Mouse (Mus musculus) heart, embryonic 15.5 days (tissue): ENCODE data around the gene Stk33. TPM values are rescaled to one million over a fixed set of nuclear protein-coding genes. Genes with fewer than 3 reads are reported as not detected.

ENCODE experiments used
- ATAC-seq: fragments of 200-750 bp; cut with Nextera tagmentation; replicated peaks from 2 replicates; pipeline ENCODE4 v1.8.0; 2017; ENCODE audit warnings: low read depth, moderate TSS enrichment; ENCODE audit not compliant: insufficient number of reproducible peaks, insufficient read depth, low FRiP score
- H3K27ac ChIP-seq: fragments of 300-500 bp; sonication (generic); 2 replicates; pipeline ENCODE4 v1.5.1; 2015; ENCODE audit warnings: mild to moderate bottlenecking, inconsistent platforms
- H3K27me3 ChIP-seq: fragments of 300-500 bp; sonication (generic); 2 replicates; pipeline ENCODE4 v1.6.1; 2015; ENCODE audit warnings: inconsistent platforms
- H3K36me3 ChIP-seq: fragments of 300-500 bp; sonication (generic); 2 replicates; pipeline ENCODE4 v1.6.1; 2015; ENCODE audit warnings: mild to moderate bottlenecking, inconsistent platforms
- H3K4me1 ChIP-seq: fragments of 300-500 bp; sonication (generic); replicated peaks from 2 replicates; pipeline ENCODE4 v1.6.1; 2015; ENCODE audit warnings: inconsistent platforms
- H3K4me2 ChIP-seq: fragments of 300-500 bp; sonication (generic); 2 replicates; pipeline ENCODE4 v1.6.1; 2015; ENCODE audit warnings: inconsistent platforms, mild to moderate bottlenecking, moderate library complexity
- H3K4me3 ChIP-seq: fragments of 300-500 bp; sonication (generic); 2 replicates; pipeline ENCODE4 v1.5.1; 2015; ENCODE audit warnings: mild to moderate bottlenecking, inconsistent platforms
- H3K9ac ChIP-seq: fragments of 300-500 bp; sonication (generic); 2 replicates; pipeline ENCODE4 v1.6.1; 2015; ENCODE audit warnings: mild to moderate bottlenecking, inconsistent platforms
- H3K9me3 ChIP-seq: fragments of 300-500 bp; sonication (generic); replicated peaks from 2 replicates; pipeline ENCODE4 v1.6.1; 2016; ENCODE audit warnings: inconsistent platforms
- WGBS: fragments of 180-500 bp; shearing (Covaris S2); methylation state at CpG from one replicate; pipeline ENCODE4 v1.1.7; 2015; ENCODE audit warnings: mixed read lengths; 5-methylcytosine and 5-hydroxymethylcytosine counted together
- polyA plus RNA-seq: library from polyadenylated mRNA; unstranded; fragments of >200 nt; fragmentation: Nextera tagmentation; extraction: Ambion mirVana; gene quantifications from 2 replicates; pipeline ENCODE4 v1.2.1, GENCODE M21; 2015

The Stk33 gene
- polyA plus RNA-seq, 1 experiment from 2014 or later, result 0.18 TPM

DNA sequence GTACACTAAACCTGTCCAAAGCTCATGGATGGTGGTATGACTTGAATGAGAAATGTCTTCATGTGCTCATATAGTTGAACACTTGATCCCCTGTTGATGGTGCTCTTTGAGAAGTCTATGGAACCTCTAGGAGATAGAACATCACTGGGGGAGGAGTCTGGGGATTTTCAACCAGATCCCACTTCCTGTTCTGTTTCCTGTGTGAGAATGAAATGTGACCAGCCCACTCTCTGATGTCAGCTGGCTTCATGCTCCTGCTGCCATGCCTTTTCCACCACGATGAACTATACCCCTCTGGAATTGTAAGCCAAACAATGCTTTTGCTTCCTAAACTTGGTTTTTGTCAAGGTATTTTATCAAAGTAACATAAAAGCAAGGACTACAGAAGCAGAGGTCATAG lies 81.0 kb downstream of the Stk33 start:
- Histone ChIP-seq H3K9ac (no peak overlapping the region), H3K27me3 (no peaks in the 10 kb centered on the region), H3K27ac (no peak overlapping the region), H3K4me2 (no peak overlapping the region), H3K9me3 (no peaks in the 10 kb centered on the region), H3K4me3 (no peak overlapping the region), H3K4me1 (no peaks in the 10 kb centered on the region), H3K36me3 (no peaks in the 10 kb centered on the region)
- no peak for ATAC-seq
- WGBS, result 76% methylated on average over 1 of the region's 1 CpGs

GRCm38 (mm10) chr7:109347241-109347640 lies 91.6 kb downstream of the Stk33 start:
- Histone ChIP-seq H3K27me3 (no peaks in the 10 kb centered on the region), H3K4me2 (no peak overlapping the region), H3K36me3 (no peaks in the 10 kb centered on the region), H3K27ac (no peak overlapping the region), H3K4me1 (no peaks in the 10 kb centered on the region), H3K9ac (no peak overlapping the region), H3K9me3 (no peaks in the 10 kb centered on the region), H3K4me3 (no peak overlapping the region)
- ATAC-seq, result no peak
- 75% methylated on average over 3 of the region's 3 CpGs for WGBS

DNA sequence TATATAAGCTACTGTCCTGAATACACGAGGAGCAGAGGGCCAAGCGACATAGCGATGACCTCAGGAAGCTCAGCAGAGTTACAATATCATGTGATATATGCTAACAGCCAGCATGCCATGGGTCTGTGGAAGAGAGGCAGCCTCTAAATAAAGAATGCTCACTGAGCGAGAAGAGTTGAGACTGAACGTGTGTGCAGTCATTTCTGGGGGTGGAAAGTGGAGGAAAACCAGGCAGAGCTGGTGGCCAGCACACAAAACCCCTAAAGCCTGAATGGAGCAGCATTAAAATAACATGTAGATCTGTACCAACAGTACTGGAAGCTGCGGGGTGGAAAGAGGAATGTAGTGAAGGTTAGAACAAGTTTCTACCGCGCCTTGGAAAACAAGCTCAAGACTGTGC lies 107.2 kb downstream of the Stk33 start:
- H3K4me2 ChIP-seq, result no peak overlapping the region
- no peaks in the 10 kb centered on the region for H3K36me3 ChIP-seq
- no peak overlapping the region for H3K9ac ChIP-seq
- H3K27ac ChIP-seq, result no peak overlapping the region
- H3K9me3 ChIP-seq, result no peaks in the 10 kb centered on the region
- no peaks in the 10 kb centered on the region for H3K4me1 ChIP-seq
- H3K27me3 ChIP-seq, result no peaks in the 10 kb centered on the region
- ATAC-seq, result no peak
- no peak overlapping the region for H3K4me3 ChIP-seq
- 74% methylated on average over 8 of the region's 8 CpGs for WGBS

GRCm38 (mm10) chr7:109328772-109329171 lies 110.1 kb downstream of the Stk33 start:
- H3K4me3 ChIP-seq, result no peak overlapping the region
- WGBS, result 69% methylated on average over 3 of the region's 3 CpGs
- no peak overlapping the region for H3K9ac ChIP-seq
- no peak for ATAC-seq
- no peaks in the 10 kb centered on the region for H3K36me3 ChIP-seq
- no peaks in the 10 kb centered on the region for H3K9me3 ChIP-seq
- H3K27ac ChIP-seq, result no peak overlapping the region
- no peak overlapping the region for H3K4me2 ChIP-seq
- H3K4me1 ChIP-seq, result no peaks in the 10 kb centered on the region
- H3K27me3 ChIP-seq, result no peaks in the 10 kb centered on the region

DNA sequence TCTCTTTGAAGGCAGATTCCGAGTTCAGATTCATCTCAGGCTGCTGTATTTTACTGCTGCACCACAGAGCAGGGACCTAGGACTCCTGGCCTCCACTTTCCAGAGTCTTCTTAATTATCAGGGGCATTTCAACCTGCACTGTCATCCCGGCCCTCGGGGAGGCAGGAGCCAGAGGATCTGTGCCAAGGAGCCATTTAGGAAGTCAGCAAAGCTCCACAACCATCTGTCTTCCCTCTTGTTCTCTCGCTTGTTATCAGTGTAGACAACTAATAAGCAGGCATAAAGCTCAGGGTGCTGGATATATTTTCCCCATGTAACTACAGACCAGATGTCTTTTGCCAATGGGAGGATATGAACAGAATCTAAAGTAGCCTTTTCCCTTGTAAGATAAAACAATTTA lies 112.1 kb downstream of the Stk33 start:
- Histone ChIP-seq H3K27me3 (no peaks in the 10 kb centered on the region), H3K9ac (no peak overlapping the region), H3K36me3 (no peaks in the 10 kb centered on the region), H3K4me2 (no peak overlapping the region), H3K27ac (no peak overlapping the region), H3K9me3 (no peaks in the 10 kb centered on the region), H3K4me1 (no peaks in the 10 kb centered on the region), H3K4me3 (no peak overlapping the region)
- 40% methylated on average over 4 of the region's 4 CpGs for WGBS
- no peak for ATAC-seq

DNA sequence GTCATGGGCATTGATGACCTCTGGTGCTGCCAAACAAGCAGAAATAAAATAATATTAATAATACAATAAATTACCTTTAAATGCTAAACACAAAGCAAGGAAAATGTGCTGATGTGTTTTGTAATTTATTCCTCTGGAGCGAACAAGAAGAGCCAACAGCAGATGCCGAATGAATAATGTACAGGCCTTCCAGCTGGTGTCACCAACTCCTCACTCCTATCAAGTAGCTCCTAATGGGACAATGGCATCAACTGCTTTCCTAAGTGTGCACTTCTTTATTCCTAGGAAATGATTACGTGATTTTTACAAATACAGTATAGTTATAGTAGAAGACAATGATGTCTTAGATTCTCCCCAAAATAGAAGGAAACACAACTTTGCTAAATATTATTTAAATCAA lies 113.2 kb downstream of the Stk33 start:
- Histone ChIP-seq H3K9ac (no peak overlapping the region), H3K36me3 (no peaks in the 10 kb centered on the region), H3K4me3 (no peak overlapping the region), H3K4me2 (no peak overlapping the region), H3K4me1 (no peaks in the 10 kb centered on the region), H3K27ac (no peak overlapping the region), H3K27me3 (no peaks in the 10 kb centered on the region), H3K9me3 (no peaks in the 10 kb centered on the region)
- 71% methylated on average over 3 of the region's 3 CpGs for WGBS
- no peak for ATAC-seq

- Histone ChIP-seq H3K4me3 (no peak overlapping the region), H3K36me3 (no peaks in the 10 kb centered on the region), H3K27ac (no peak overlapping the region), H3K9me3 (no peaks in the 10 kb centered on the region), H3K9ac (no peak overlapping the region), H3K4me1 (no peaks in the 10 kb centered on the region), H3K27me3 (no peaks in the 10 kb centered on the region), H3K4me2 (no peak overlapping the region)
- no peak for ATAC-seq
- 74% methylated on average over 9 of the region's 9 CpGs for WGBS
Observed at GRCm38 (mm10) chr7:109325169-109325568, 113.7 kb downstream of the Stk33 start.

GRCm38 (mm10) chr7:109309506-109309905 lies 129.4 kb downstream of the Stk33 start:
- H3K4me1 ChIP-seq, result no peaks in the 10 kb centered on the region
- no peaks in the 10 kb centered on the region for H3K9me3 ChIP-seq
- no peak overlapping the region for H3K9ac ChIP-seq
- 89% methylated on average over 2 of the region's 2 CpGs for WGBS
- H3K27ac ChIP-seq, result no peak overlapping the region
- no peak overlapping the region for H3K4me2 ChIP-seq
- H3K4me3 ChIP-seq, result no peak overlapping the region
- no peaks in the 10 kb centered on the region for H3K36me3 ChIP-seq
- ATAC-seq, result no peak
- no peaks in the 10 kb centered on the region for H3K27me3 ChIP-seq

GRCm38 (mm10) chr7:109295807-109296206 lies 143.1 kb downstream of the Stk33 start:
- Histone ChIP-seq H3K9ac (no peak overlapping the region), H3K27ac (no peak overlapping the region), H3K4me2 (no peak overlapping the region), H3K9me3 (no peaks in the 10 kb centered on the region), H3K4me3 (no peak overlapping the region), H3K4me1 (no peaks in the 10 kb centered on the region), H3K36me3 (no peaks in the 10 kb centered on the region), H3K27me3 (no peaks in the 10 kb centered on the region)
- ATAC-seq, result peak; percentile 27; the same call in 1 of the 2 replicates
- 74% methylated on average over 3 of the region's 3 CpGs for WGBS

- 60% methylated on average over 5 of the region's 5 CpGs for WGBS
Observed at GRCm38 (mm10) chr7:109295351-109295750, 143.5 kb downstream of the Stk33 start.

DNA sequence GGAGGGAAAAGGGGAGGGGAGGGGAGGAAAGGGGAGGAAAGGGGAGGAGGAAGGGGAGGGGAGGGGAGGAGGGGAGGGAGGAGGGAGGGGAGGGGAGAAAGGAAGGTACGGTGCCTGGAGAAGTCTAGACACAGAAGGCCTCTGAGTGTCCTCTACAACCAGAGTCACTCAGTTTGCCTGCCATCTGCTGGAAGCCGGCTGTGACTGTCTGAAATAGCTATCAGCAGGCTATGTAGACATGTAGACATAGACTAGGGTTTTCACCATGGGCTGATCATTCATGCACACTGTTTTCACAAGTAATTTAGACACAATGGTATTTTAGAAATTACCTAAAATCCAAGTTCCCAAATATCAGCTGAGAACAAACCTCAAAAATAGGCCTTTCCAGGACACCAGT lies 148.4 kb downstream of the Stk33 start:
- WGBS, result 10% methylated on average over 2 of the region's 2 CpGs
- no peak for ATAC-seq
- Histone ChIP-seq H3K36me3 (no peaks in the 10 kb centered on the region), H3K4me1 (no peaks in the 10 kb centered on the region), H3K4me3 (no peak overlapping the region), H3K9me3 (no peaks in the 10 kb centered on the region), H3K9ac (no peak overlapping the region), H3K27ac (no peak overlapping the region), H3K27me3 (no peaks in the 10 kb centered on the region), H3K4me2 (no peak overlapping the region)

More at GRCm38 (mm10) chr7:109295351-109295750, 143.5 kb downstream of the Stk33 start:
- no peak for ATAC-seq
- Histone ChIP-seq H3K4me1 (no peaks in the 10 kb centered on the region), H3K9ac (no peak overlapping the region), H3K36me3 (no peaks in the 10 kb centered on the region), H3K27ac (no peak overlapping the region), H3K4me3 (no peak overlapping the region), H3K9me3 (no peaks in the 10 kb centered on the region), H3K4me2 (no peak overlapping the region), H3K27me3 (no peaks in the 10 kb centered on the region)

GRCm38 (mm10) chr7:109289106-109289505 lies 149.8 kb downstream of the Stk33 start:
- Histone ChIP-seq H3K9ac (no peak overlapping the region), H3K4me1 (no peaks in the 10 kb centered on the region), H3K36me3 (no peaks in the 10 kb centered on the region), H3K9me3 (no peaks in the 10 kb centered on the region), H3K4me3 (no peak overlapping the region), H3K27ac (no peak overlapping the region), H3K27me3 (no peaks in the 10 kb centered on the region), H3K4me2 (no peak overlapping the region)
- no peak for ATAC-seq
- WGBS, result 66% methylated on average over 6 of the region's 6 CpGs
